Mouse (Mus musculus): ENCODE data around the gene Rreb1. TPM values are rescaled to one million over a fixed set of nuclear protein-coding genes. Genes with fewer than 3 reads are reported as not detected.

The Rreb1 gene
- total and polyA plus RNA-seq, 2 experiments from 2014 or later = 2.3 to 6.0 TPM

- Histone ChIP-seq H3K9ac (replicated peaks; ENCODE audit: low read length) (no peak overlapping the region), H3K36me3 (ENCODE audit: insufficient read depth, low read length) (no peaks in the 10 kb centered on the region), H3K27ac (no peak overlapping the region), H3K4me3 (ENCODE audit: low read length) (no peak overlapping the region), H3K9me3 (ENCODE audit: low read length) (no peaks in the 10 kb centered on the region), H3K4me1 (ENCODE audit: insufficient read depth, low read length) (no peaks in the 10 kb centered on the region), H3K4me2 (ENCODE audit: low read depth, low read length) (no peak overlapping the region), H3K27me3 (ENCODE audit: insufficient read depth, low read length) (no peaks in the 10 kb centered on the region)
- no peak for ATAC-seq
- DNase-seq (ENCODE audit: low spot score) = no peak
- no peak for TF ChIP-seq CTCF (IDR thresholded peaks at IDR 0.05; ENCODE audit: low read depth)
- 84% methylated on average over 5 of the region's 5 CpGs for WGBS
These were observed 120.6 kb downstream of the Rreb1 start for GRCm38 (mm10) chr13:37898772-37899171.

- Histone ChIP-seq H3K9me3 (ENCODE audit: low read length) (no peaks in the 10 kb centered on the region), H3K9ac (replicated peaks; ENCODE audit: low read length) (no peak overlapping the region), H3K4me2 (ENCODE audit: low read depth, low read length) (no peak overlapping the region), H3K27me3 (ENCODE audit: insufficient read depth, low read length) (no peaks in the 10 kb centered on the region), H3K4me3 (ENCODE audit: low read length) (no peak overlapping the region), H3K27ac (no peak overlapping the region), H3K4me1 (ENCODE audit: insufficient read depth, low read length) (no peaks in the 10 kb centered on the region), H3K36me3 (ENCODE audit: insufficient read depth, low read length) (no peaks in the 10 kb centered on the region)
- WGBS = 95% methylated on average over 3 of the region's 3 CpGs
- ATAC-seq (no peak), DNase-seq (ENCODE audit: low spot score) (no peak)
- TF ChIP-seq CTCF (IDR thresholded peaks at IDR 0.05; ENCODE audit: low read depth) = no peak
These were observed 124.8 kb downstream of the Rreb1 start for GRCm38 (mm10) chr13:37903036-37903435.

GRCm38 (mm10) chr13:37903476-37903875 lies 125.3 kb downstream of the Rreb1 start:
- no peak overlapping the region for H3K4me3 ChIP-seq (ENCODE audit: low read length)
- no peaks in the 10 kb centered on the region for H3K4me1 ChIP-seq (ENCODE audit: insufficient read depth, low read length)
- no peak overlapping the region for H3K27ac ChIP-seq
- H3K27me3 ChIP-seq (ENCODE audit: insufficient read depth, low read length) = no peaks in the 10 kb centered on the region
- ATAC-seq = no peak
- no peak for TF ChIP-seq CTCF (IDR thresholded peaks at IDR 0.05; ENCODE audit: low read depth)
- H3K4me2 ChIP-seq (ENCODE audit: low read depth, low read length) = no peak overlapping the region
- no peak for DNase-seq (ENCODE audit: low spot score)
- no peaks in the 10 kb centered on the region for H3K36me3 ChIP-seq (ENCODE audit: insufficient read depth, low read length)
- 96% methylated on average over 4 of the region's 4 CpGs for WGBS
- H3K9ac ChIP-seq (replicated peaks; ENCODE audit: low read length) = no peak overlapping the region
- no peaks in the 10 kb centered on the region for H3K9me3 ChIP-seq (ENCODE audit: low read length)

GRCm38 (mm10) chr13:37904436-37904835 lies 126.2 kb downstream of the Rreb1 start:
- WGBS = 91% methylated on average over 6 of the region's 6 CpGs
- Histone ChIP-seq H3K27me3 (ENCODE audit: insufficient read depth, low read length) (no peaks in the 10 kb centered on the region), H3K36me3 (ENCODE audit: insufficient read depth, low read length) (no peaks in the 10 kb centered on the region), H3K4me3 (ENCODE audit: low read length) (no peak overlapping the region), H3K27ac (no peak overlapping the region), H3K4me1 (ENCODE audit: insufficient read depth, low read length) (no peaks in the 10 kb centered on the region), H3K4me2 (ENCODE audit: low read depth, low read length) (no peak overlapping the region), H3K9me3 (ENCODE audit: low read length) (no peaks in the 10 kb centered on the region), H3K9ac (replicated peaks; ENCODE audit: low read length) (no peak overlapping the region)
- DNase-seq (ENCODE audit: low spot score) (no peak), ATAC-seq (no peak)
- TF ChIP-seq CTCF (IDR thresholded peaks at IDR 0.05; ENCODE audit: low read depth) = no peak

GRCm38 (mm10) chr13:37908061-37908460 lies 129.9 kb downstream of the Rreb1 start:
- no peak for ATAC-seq
- Histone ChIP-seq H3K27ac (no peak overlapping the region), H3K4me1 (ENCODE audit: insufficient read depth, low read length) (no peaks in the 10 kb centered on the region), H3K27me3 (ENCODE audit: insufficient read depth, low read length) (no peaks in the 10 kb centered on the region), H3K4me3 (ENCODE audit: low read length) (no peak overlapping the region), H3K36me3 (ENCODE audit: insufficient read depth, low read length) (no peaks in the 10 kb centered on the region), H3K4me2 (ENCODE audit: low read depth, low read length) (no peak overlapping the region), H3K9ac (replicated peaks; ENCODE audit: low read length) (no peak overlapping the region), H3K9me3 (ENCODE audit: low read length) (no peaks in the 10 kb centered on the region)
- TF ChIP-seq CTCF (IDR thresholded peaks at IDR 0.05; ENCODE audit: low read depth) = no peak
- WGBS = 85% methylated on average over 9 of the region's 9 CpGs
- DNase-seq (ENCODE audit: low spot score) = no peak

GRCm38 (mm10) chr13:37908493-37908892 lies 130.3 kb downstream of the Rreb1 start:
- no peaks in the 10 kb centered on the region for H3K9me3 ChIP-seq (ENCODE audit: low read length)
- 78% methylated on average over 6 of the region's 6 CpGs for whole genome bisulfite sequencing
- DNase-seq (ENCODE audit: low spot score) (no peak), ATAC-seq (no peak)
- H3K4me3 ChIP-seq (ENCODE audit: low read length) = no peak overlapping the region
- no peak overlapping the region for H3K27ac ChIP-seq
- H3K9ac ChIP-seq (replicated peaks; ENCODE audit: low read length) = no peak overlapping the region
- no peaks in the 10 kb centered on the region for H3K4me1 ChIP-seq (ENCODE audit: insufficient read depth, low read length)
- no peaks in the 10 kb centered on the region for H3K36me3 ChIP-seq (ENCODE audit: insufficient read depth, low read length)
- H3K4me2 ChIP-seq (ENCODE audit: low read depth, low read length) = no peak overlapping the region
- no peak for TF ChIP-seq CTCF (IDR thresholded peaks at IDR 0.05; ENCODE audit: low read depth)
- no peaks in the 10 kb centered on the region for H3K27me3 ChIP-seq (ENCODE audit: insufficient read depth, low read length)

- Histone ChIP-seq H3K27ac (no peak overlapping the region), H3K9ac (replicated peaks; ENCODE audit: low read length) (no peak overlapping the region), H3K4me1 (ENCODE audit: insufficient read depth, low read length) (no peaks in the 10 kb centered on the region), H3K36me3 (ENCODE audit: insufficient read depth, low read length) (no peaks in the 10 kb centered on the region), H3K4me2 (ENCODE audit: low read depth, low read length) (no peak overlapping the region), H3K9me3 (ENCODE audit: low read length) (no peaks in the 10 kb centered on the region), H3K4me3 (ENCODE audit: low read length) (no peak overlapping the region), H3K27me3 (ENCODE audit: insufficient read depth, low read length) (no peaks in the 10 kb centered on the region)
- 78% methylated on average over 2 of the region's 2 CpGs for WGBS
- ATAC-seq (no peak), DNase-seq (ENCODE audit: low spot score) (no peak)
- no peak for TF ChIP-seq CTCF (IDR thresholded peaks at IDR 0.05; ENCODE audit: low read depth)
These were observed 131.0 kb downstream of the Rreb1 start for GRCm38 (mm10) chr13:37909225-37909624.
